Mouse (Mus musculus): ENCODE results near the gene Scamp4.
"Not testable (repeated sequence)": the region's sequence is repeated elsewhere in the genome, so short reads cannot be mapped to it uniquely, and the experiment has no call there.

The Scamp4 gene

DNA sequence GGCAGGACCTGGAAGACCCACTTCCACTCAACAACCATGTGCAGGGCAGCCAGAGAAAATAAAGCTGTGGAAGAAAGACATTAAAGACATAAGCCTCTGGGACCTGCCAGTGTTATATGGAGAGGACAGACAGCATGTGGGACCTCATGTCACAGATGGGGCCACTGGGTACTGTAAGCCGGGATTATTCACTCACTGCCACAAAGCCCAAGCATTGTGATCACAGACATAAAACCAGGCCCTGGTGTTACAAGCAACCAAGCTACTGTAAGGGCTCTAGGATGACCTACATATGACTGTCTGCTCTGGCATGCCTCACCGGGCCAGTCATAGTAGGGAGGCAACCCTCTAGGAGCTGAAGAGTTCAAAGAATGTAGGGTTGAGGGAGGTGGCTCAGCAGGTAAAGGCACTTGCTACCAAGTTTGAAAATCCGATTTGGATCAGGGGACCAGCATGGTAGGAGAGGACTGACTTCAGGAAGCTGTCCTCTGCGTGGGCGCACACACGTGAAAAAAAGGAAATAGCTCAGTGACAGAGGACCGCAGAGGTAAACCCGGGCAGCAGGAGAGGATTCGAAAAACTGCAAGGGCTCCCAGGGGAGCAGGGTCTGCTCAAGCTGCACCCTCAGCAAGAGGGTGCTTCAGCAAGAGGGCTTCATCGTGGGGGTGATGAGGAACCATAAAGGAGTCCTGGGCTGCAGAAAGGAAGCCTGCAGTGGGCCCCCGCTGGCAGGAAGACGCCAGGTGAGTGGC, 13.4 kb upstream of the Scamp4 start:
- DNase-seq (ENCODE audit: low read depth, low spot score): peak; percentile 86

DNA sequence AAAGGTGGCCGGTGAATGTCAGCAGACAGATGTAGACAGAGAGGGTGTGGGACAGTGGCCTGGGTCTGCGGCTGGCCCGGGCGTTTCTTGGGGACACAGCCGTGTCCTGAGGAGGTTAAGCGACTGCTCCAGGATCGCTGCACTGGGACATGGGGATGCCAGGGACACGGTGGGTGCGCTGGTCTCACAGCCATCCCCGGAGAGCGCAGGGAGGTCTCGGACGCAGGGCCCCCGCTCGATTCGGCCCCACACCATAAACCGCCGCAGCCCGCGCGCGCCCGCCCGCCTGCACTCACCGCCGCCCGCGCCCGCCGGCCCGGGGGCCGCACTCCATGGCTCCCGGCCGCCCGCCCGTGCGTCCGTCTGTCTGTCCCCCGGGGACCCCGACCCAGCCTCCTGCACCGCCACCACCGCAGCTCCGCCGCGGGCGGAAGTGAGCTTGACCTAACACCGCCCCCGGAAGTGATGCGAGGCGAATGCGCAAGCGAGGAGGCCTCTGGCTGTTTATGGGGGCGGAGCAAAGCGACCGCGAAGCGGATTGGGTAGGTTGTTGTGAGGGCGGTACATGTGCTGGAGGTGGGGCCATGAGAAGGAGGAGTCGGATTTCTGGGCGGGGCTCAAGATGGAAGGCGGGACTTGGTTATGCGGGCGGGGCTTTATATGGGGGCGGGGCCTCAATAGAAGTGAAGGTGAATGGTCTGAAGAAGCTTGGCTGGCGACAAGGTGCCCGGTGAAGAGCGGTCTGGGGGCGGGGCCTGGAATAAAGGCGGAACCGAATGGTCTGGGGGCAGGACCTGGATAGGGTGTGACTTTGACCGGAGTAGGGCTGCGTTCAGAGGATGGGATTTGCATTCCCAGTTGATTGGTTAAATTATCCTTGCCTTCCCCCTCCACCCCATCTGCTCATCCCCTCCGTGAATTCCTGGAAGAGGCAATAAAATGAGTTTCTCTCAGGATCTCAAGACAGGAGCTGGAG, 12.5 kb upstream of the Scamp4 start, which contains the start of gene Abhd17a:
Gene Abhd17a (minus strand): TSS at position 463 of the 976 bp plus-strand sequence.
- Histone ChIP-seq H3K36me3 (ENCODE audit: control insufficient read depth, insufficient read depth, low read length, poor library complexity, severe bottlenecking) (no peaks in the 10 kb centered on the region; the same call in 1 of the 2 replicates), H3K27me3 (ENCODE audit: control insufficient read depth, insufficient read depth, low read length, poor library complexity, severe bottlenecking) (no peaks in the 10 kb centered on the region)
- peak; percentile 99 for DNase-seq (ENCODE audit: low read depth, low spot score)

More for the DNA sequence above, 13.4 kb upstream of the Scamp4 start:
- peaks cover 3% of the 10 kb centered on the region; the same call in 1 of the 2 replicates for H3K36me3 ChIP-seq (ENCODE audit: control insufficient read depth, insufficient read depth, low read length, poor library complexity, severe bottlenecking)
- H3K27me3 ChIP-seq (ENCODE audit: control insufficient read depth, insufficient read depth, low read length, poor library complexity, severe bottlenecking): no peaks in the 10 kb centered on the region

DNA sequence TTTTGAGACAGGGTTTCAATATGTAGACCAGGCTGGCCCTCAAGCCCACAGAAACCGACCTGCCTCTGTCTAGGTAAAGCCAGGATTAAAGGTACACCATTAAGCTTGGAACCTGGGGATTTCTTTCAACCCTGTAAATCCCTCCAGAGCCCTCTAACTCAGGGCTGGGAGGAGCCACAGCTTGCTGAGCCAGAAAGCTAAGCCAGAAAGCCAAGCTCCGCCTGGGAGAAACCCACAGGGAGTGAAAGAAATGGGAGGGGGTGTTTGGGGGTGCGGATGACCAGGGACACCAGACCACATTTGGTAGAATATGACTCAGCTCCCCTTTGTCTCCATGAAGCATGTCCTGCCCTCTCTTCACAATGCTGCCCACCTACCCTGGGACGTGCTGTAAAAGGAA, 6.4 kb upstream of the Scamp4 start:
- Histone ChIP-seq H3K27me3 (ENCODE audit: control insufficient read depth, insufficient read depth, low read length, poor library complexity, severe bottlenecking) (no peaks in the 10 kb centered on the region), H3K36me3 (ENCODE audit: control insufficient read depth, insufficient read depth, low read length, poor library complexity, severe bottlenecking) (no peaks in the 10 kb centered on the region)
- DNase-seq (ENCODE audit: low read depth, low spot score): no peak

DNA sequence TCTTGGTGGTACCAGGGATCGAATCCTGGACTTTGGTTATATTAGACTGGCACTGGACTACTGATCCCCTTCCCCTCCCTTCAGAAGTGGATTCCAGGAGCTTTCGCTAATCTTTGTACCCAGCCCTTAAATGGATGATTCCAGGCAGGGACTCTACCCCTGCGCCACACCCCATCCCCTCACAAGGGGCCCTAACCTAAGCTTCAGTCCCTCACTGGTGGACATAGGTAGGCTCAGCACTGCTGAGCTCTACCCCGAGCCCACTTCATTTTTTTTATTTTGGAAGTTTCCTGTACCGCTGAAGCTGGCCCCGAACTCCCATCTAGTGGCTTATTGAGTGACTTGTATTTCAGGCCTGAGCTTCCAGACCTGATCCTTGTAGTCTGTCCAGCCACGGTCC, 692 bp downstream of the Scamp4 start:
- no peaks in the 10 kb centered on the region for H3K27me3 ChIP-seq (ENCODE audit: control insufficient read depth, insufficient read depth, low read length, poor library complexity, severe bottlenecking)
- peaks cover 4% of the 10 kb centered on the region for H3K36me3 ChIP-seq (ENCODE audit: control insufficient read depth, insufficient read depth, low read length, poor library complexity, severe bottlenecking)
- no peak for DNase-seq (ENCODE audit: low read depth, low spot score)

DNA sequence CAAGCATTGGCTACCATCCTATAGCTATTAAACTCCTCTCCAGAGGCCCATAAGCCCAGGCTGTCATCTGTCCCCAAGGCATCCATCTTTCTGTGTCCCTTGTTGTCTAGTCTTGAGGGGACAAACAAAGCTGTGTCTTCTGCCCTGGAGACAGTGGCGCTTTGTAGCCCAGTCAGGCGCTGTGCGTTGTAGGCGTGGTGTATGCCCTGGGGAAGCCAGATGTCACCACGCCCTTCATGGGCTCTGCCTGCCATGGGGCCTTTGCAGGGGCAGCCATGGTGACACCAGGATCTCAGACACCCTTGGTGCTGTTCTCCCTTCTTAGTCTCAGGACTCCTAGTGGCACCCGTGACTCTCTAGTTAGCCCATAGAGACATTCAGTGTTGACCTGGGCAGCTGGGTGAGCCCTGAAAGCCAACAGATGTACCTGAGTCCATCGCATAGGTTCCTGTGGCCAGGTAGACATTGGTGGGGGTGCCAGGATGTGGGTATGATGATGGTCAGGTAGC, 1.4 kb downstream of the Scamp4 start:
- Histone ChIP-seq H3K36me3 (ENCODE audit: control insufficient read depth, insufficient read depth, low read length, poor library complexity, severe bottlenecking) (peaks cover 4% of the 10 kb centered on the region), H3K27me3 (ENCODE audit: control insufficient read depth, insufficient read depth, low read length, poor library complexity, severe bottlenecking) (no peaks in the 10 kb centered on the region)
- DNase-seq (ENCODE audit: low read depth, low spot score): peak; percentile 80

DNA sequence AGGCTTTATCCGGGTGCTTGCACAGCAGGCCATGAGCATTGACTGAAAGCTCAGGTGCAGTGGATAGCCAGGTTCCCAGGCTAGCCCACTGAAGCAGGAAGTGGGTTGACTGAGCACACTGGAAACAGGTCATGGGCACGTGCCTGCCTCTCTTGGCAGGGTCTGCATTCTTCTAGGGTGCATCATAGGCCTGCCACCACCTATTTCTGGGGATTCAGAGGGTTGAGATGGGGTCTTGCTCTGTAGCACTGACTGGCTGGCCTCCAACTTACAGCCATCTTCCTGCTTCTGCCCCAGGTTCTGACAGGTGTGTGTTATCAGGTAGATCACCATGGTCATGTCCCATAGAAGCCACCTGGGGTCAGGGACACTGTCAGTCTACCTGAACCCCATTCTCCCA, 2.3 kb downstream of the Scamp4 start:
- Histone ChIP-seq H3K27me3 (ENCODE audit: control insufficient read depth, insufficient read depth, low read length, poor library complexity, severe bottlenecking) (no peaks in the 10 kb centered on the region), H3K36me3 (ENCODE audit: control insufficient read depth, insufficient read depth, low read length, poor library complexity, severe bottlenecking) (peaks cover 4% of the 10 kb centered on the region)
- no peak for DNase-seq (ENCODE audit: low read depth, low spot score)

DNA sequence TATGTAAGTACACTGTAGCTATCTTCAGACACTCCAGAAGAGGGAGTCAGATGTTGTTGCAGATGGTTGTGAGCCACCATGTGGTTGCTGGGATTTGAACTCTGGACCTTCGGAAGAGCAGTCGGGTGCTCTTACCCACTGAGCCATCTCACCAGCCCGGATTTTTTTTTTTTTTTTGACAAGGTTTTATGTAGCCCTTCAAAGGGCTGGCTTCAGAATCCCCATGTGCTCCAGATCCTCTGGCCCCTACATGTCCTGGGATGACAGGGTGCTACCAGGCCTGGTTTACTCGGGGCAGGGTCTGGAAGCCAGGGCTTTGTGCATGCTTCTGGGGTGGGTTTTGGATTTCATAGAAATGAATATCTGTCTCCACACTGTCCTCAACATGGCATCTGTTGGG, 3.0 kb downstream of the Scamp4 start, which contains the start of gene Gm49322:
Gene Gm49322 (plus strand): TSS at position 301 of the 400 bp plus-strand sequence.
- H3K27me3 ChIP-seq (ENCODE audit: control insufficient read depth, insufficient read depth, low read length, poor library complexity, severe bottlenecking); DNase-seq (ENCODE audit: low read depth, low spot score); H3K36me3 ChIP-seq (ENCODE audit: control insufficient read depth, insufficient read depth, low read length, poor library complexity, severe bottlenecking): not testable (repeated sequence)

DNA sequence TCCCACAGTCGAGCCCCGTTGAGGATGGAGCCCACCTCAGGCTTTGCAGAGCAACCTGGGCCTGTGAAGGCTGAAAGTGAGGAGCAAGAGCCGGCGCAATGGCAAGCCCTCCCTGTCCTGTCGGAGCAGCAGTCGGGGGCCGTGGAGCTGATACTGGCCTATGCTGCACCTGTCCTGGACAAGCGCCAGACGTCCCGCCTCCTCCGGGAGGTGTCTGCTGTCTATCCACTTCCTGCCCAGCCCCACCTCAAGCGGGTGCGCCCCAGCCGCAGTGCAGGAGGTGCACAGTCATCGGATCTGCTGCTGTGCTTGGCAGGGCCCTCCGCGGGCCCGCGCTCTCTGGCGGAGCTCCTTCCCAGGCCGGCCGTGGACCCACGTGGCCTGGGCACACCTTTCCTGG, 3.6 kb downstream of the Scamp4 start:
- H3K27me3 ChIP-seq (ENCODE audit: control insufficient read depth, insufficient read depth, low read length, poor library complexity, severe bottlenecking): no peaks in the 10 kb centered on the region
- DNase-seq (ENCODE audit: low read depth, low spot score): no peak
- H3K36me3 ChIP-seq (ENCODE audit: control insufficient read depth, insufficient read depth, low read length, poor library complexity, severe bottlenecking): peaks cover 4% of the 10 kb centered on the region

DNA sequence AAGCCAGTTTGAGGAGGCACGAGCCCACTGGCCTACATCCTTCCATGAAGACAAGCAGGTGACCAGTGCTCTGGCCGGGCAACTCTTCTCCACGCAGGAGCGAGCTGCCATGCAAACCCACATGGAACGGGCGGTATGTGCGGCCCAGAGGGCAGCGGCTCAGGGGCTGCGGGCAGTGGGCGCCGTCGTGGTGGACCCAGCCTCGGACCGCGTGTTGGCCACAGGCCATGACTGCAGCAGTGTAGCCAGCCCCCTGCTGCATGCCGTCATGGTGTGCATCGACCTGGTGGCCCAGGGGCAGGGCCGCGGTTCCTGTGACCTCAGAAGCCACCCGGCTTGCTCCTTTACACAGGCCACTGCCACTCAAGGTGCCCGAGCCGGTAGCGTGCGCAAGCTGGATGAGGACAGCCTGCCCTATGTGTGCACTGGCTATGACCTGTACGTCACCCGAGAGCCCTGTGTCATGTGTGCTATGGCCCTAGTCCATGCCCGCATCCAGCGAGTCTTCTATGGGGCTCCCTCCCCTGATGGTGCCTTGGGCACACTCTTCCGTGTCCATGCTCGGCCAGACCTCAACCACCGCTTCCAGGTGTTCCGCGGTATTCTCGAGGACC, 4.2 kb downstream of the Scamp4 start:
- Histone ChIP-seq H3K27me3 (ENCODE audit: control insufficient read depth, insufficient read depth, low read length, poor library complexity, severe bottlenecking) (no peaks in the 10 kb centered on the region), H3K36me3 (ENCODE audit: control insufficient read depth, insufficient read depth, low read length, poor library complexity, severe bottlenecking) (peaks cover 4% of the 10 kb centered on the region)
- DNase-seq (ENCODE audit: low read depth, low spot score): no peak

DNA sequence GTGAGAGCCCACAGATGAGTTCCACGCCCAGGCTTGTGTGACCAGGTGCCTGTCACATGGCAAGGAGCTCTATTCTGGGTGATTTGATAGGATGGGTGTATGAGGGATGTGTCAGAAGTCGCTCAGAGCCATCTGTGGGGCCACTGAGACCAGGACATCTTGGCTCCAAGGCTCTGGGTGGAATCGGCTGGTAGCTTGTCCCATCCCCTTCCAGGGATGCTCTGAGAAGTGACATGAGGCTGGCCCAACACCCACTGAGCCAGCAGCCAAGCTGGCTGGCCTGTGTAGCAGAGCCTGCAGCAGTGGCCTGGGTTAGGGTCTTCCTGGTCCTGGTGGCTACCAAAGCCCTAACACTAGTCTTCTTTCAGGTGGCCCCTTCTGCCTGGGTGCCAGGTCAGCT, 5.8 kb downstream of the Scamp4 start:
- no peaks in the 10 kb centered on the region for H3K27me3 ChIP-seq (ENCODE audit: control insufficient read depth, insufficient read depth, low read length, poor library complexity, severe bottlenecking)
- no peak for DNase-seq (ENCODE audit: low read depth, low spot score)
- peaks cover 4% of the 10 kb centered on the region for H3K36me3 ChIP-seq (ENCODE audit: control insufficient read depth, insufficient read depth, low read length, poor library complexity, severe bottlenecking)

DNA sequence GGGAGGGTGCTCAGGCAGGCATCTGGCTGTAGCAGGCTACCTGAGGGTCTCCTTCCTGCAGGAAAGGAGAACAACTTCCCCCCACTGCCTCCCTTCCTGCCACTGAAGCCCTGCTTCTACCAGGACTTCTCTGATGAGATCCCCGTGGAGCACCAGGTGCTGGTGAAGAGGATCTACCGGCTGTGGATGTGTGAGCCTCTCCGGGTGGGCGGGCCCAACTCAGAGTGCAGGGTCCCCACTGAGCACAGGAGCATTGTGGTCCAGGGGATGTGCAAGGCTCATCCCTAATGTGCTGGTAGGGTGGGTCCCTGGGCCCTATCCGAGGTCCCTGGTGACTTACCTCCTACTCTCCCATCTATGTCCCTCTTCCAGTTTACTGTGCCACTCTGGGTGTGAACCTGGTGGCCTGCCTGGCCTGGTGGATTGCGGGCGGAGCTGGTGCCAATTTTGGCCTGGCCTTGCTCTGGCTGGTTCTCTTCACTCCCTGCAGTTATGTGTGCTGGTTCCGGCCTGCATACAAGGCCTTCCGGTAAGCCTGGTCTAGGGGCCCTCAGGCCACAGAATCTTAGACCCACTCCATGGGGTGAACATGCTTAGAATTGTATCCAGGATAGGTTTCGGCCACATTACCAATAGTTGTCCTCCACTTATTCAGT, 6.7 kb downstream of the Scamp4 start:
- no peak for DNase-seq (ENCODE audit: low read depth, low spot score)
- no peaks in the 10 kb centered on the region for H3K27me3 ChIP-seq (ENCODE audit: control insufficient read depth, insufficient read depth, low read length, poor library complexity, severe bottlenecking)

DNA sequence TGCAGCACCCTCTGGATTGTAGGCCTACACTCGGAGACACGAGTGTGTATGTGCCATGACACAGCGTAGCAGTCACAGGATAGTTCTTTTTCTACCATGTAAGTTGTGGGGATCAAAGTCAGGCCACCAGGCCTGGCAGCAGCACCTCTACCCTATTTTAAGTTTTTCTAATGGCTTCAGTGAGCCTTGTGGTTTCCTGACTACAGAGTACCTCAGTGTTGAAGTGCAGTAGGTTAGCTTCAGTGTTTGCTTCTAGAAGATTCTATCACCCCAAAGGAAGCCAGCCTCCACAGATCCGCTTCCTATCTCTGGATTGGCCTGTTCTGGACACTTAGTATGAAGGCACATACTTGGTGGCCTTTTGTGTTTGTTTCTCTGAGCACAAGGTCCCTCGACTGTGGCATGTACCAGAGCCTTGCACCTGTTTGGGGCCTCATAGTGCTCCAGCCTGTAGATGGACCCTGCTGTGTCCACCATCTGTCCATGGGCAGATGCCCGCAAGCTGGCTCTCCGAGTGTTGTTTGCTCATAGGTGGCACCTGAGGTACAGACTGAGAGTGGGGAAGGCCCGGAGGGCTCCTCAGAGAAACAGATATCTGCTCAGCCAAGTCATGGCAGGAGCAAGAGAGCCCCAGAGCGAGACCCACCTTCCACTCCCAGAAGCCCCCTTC, 7.6 kb downstream of the Scamp4 start:
- Histone ChIP-seq H3K27me3 (ENCODE audit: control insufficient read depth, insufficient read depth, low read length, poor library complexity, severe bottlenecking) (no peaks in the 10 kb centered on the region), H3K36me3 (ENCODE audit: control insufficient read depth, insufficient read depth, low read length, poor library complexity, severe bottlenecking) (peaks cover 4% of the 10 kb centered on the region)
- peak; percentile 48 for DNase-seq (ENCODE audit: low read depth, low spot score)

More for the DNA sequence above, 6.7 kb downstream of the Scamp4 start:
- H3K36me3 ChIP-seq (ENCODE audit: control insufficient read depth, insufficient read depth, low read length, poor library complexity, severe bottlenecking): peaks cover 4% of the 10 kb centered on the region

DNA sequence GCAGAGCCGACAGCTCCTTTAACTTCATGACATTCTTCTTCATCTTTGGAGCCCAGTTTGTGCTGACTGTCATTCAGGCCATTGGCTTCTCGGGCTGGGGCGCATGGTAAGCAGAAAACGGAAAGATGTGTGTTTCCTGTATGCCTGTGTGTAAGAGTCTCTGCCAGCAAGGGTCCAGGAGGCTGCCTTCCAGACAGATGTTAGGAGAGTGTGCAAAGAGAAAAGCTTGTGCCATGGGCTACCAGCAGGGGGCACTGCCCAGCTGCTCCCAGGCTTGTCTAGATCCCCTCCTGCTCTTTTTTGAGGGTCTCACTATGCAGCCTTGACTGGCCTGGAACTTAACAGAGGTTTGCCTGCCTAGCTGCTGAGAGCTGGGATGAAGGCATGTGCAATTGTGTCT, 8.4 kb downstream of the Scamp4 start:
- peak; percentile 71 for DNase-seq (ENCODE audit: low read depth, low spot score)
- H3K27me3 ChIP-seq (ENCODE audit: control insufficient read depth, insufficient read depth, low read length, poor library complexity, severe bottlenecking): no peaks in the 10 kb centered on the region
- peaks cover 4% of the 10 kb centered on the region for H3K36me3 ChIP-seq (ENCODE audit: control insufficient read depth, insufficient read depth, low read length, poor library complexity, severe bottlenecking)

DNA sequence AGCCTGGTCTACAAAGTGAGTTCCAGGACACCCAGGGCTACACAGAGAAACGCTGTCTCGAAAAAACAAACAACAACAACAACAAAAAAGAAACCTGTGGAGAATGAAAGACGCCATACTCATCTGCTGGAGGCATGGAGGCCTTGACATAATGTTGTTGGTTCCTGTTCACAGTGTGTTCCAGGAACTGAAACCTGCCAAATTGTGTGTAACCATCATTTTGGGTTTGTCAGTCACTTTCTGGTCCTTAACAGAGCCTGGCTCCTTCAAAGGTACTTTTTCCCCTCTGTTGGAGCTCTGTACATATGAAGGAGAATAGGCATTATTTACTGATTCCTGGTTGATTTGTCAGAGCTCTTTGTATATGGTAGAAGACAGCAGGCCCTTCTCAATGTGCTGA, 9.2 kb downstream of the Scamp4 start:
- Histone ChIP-seq H3K27me3 (ENCODE audit: control insufficient read depth, insufficient read depth, low read length, poor library complexity, severe bottlenecking) (no peaks in the 10 kb centered on the region), H3K36me3 (ENCODE audit: control insufficient read depth, insufficient read depth, low read length, poor library complexity, severe bottlenecking) (peaks cover 4% of the 10 kb centered on the region)
- peak; percentile 62 for DNase-seq (ENCODE audit: low read depth, low spot score)
